8 mouse cellular contexts compared by ENCODE assay signal in genomic region chr9:47368015-47368901, GRCm38 (mm10).
DNase-seq lines count a peak whose midpoint lies in the region; ATAC-seq and TF ChIP-seq lines count a peak whose summit lies in the region.

No protein-coding gene starts in this region.

- peak overlapping the region; percentile 39 for H3K4me2 ChIP-seq in heart, postnatal 0 days (ENCODE audit: low read depth, low read length)
- H3K4me2 ChIP-seq in hindbrain, embryonic 11.5 days (replicated peaks; ENCODE audit: low read depth, low read length), result peak overlapping the region; percentile 75
- H3K4me2 ChIP-seq in midbrain, embryonic 14.5 days (ENCODE audit: low read length), result peak overlapping the region; percentile 63

- DNase-seq in heart, postnatal 0 days (ENCODE audit: low spot score), result no peak
- no peak for DNase-seq in heart, postnatal 14 days
- peak; percentile 62 to 66 for DNase-seq in cerebellum, adult 18-20 months
- peak; percentile 53 for DNase-seq in hindbrain, embryonic 11.5 days (ENCODE audit: low spot score)
- DNase-seq in midbrain, embryonic 14.5 days, result peak; percentile 44
- DNase-seq in T-cell, adult 2 months (ENCODE audit: low spot score), result no peak
- DNase-seq in urinary bladder, postnatal 36 days (ENCODE audit: low spot score in 2 of 2), result no peak

- H3K36me3 ChIP-seq in heart, postnatal 0 days (replicated peaks; ENCODE audit: control insufficient read depth, insufficient read depth, low read length), result no peaks in the 10 kb centered on the region
- no peaks in the 10 kb centered on the region for H3K36me3 ChIP-seq in hindbrain, embryonic 11.5 days (ENCODE audit: control insufficient read depth, insufficient read depth, low read length)
- H3K36me3 ChIP-seq in midbrain, embryonic 14.5 days (ENCODE audit: control insufficient read depth, insufficient read depth, low read length), result no peaks in the 10 kb centered on the region

- no peak for TF ChIP-seq CTCF in heart, postnatal 0 days (IDR thresholded peaks at IDR 0.05; ENCODE audit: low read depth)

- H3K9me3 ChIP-seq in heart, postnatal 0 days (replicated peaks; ENCODE audit: control insufficient read depth, low read length), result no peaks in the 10 kb centered on the region
- H3K9me3 ChIP-seq in hindbrain, embryonic 11.5 days (ENCODE audit: control insufficient read depth, low read length), result no peaks in the 10 kb centered on the region
- no peaks in the 10 kb centered on the region for H3K9me3 ChIP-seq in midbrain, embryonic 14.5 days (ENCODE audit: control insufficient read depth, low read length)

- no peak overlapping the region for H3K27ac ChIP-seq in heart, postnatal 0 days (ENCODE audit: low read depth)
- H3K27ac ChIP-seq in hindbrain, embryonic 11.5 days (ENCODE audit: low read depth, low read length), result 0 out of 2 replicates have a peak overlapping the region, but pooled peaks have one; percentile 33
- 0 out of 2 replicates have a peak overlapping the region, but pooled peaks have one; percentile 41 for H3K27ac ChIP-seq in midbrain, embryonic 14.5 days (replicated peaks; ENCODE audit: low read depth, low read length)

- no peak overlapping the region for H3K9ac ChIP-seq in heart, postnatal 0 days (replicated peaks; ENCODE audit: low read depth, low read length)
- H3K9ac ChIP-seq in hindbrain, embryonic 11.5 days (ENCODE audit: low read depth, low read length), result no peak overlapping the region
- no peak overlapping the region for H3K9ac ChIP-seq in midbrain, embryonic 14.5 days (replicated peaks; ENCODE audit: low read length)

- H3K4me1 ChIP-seq in heart, postnatal 0 days (ENCODE audit: control insufficient read depth, insufficient read depth), result no peaks in the 10 kb centered on the region
- peaks cover 6% of the 10 kb centered on the region; the same call in 1 of the 2 replicates for H3K4me1 ChIP-seq in hindbrain, embryonic 11.5 days (replicated peaks; ENCODE audit: control insufficient read depth, insufficient read depth, low read length)
- peaks cover 22% of the 10 kb centered on the region for H3K4me1 ChIP-seq in midbrain, embryonic 14.5 days (ENCODE audit: control insufficient read depth, insufficient read depth, low read length)

- 13% methylated on average over 30 of the region's 31 CpGs for WGBS in heart, postnatal 0 days
- WGBS in hindbrain, embryonic 11.5 days, result 5% methylated on average over 30 of the region's 31 CpGs
- WGBS in midbrain, embryonic 14.5 days, result 4% methylated on average over 31 of the region's 31 CpGs

- intact Hi-C loops in heart, postnatal 14 days (cut with DNase I), result no loop called here

- peak overlapping the region; percentile 11 for H3K4me3 ChIP-seq in heart, postnatal 0 days (ENCODE audit: low read depth, low read length)
- H3K4me3 ChIP-seq in hindbrain, embryonic 11.5 days (ENCODE audit: low read depth, low read length), result peak overlapping the region; percentile 22
- peak overlapping the region; percentile 30 for H3K4me3 ChIP-seq in midbrain, embryonic 14.5 days (replicated peaks; ENCODE audit: low read depth, low read length)

- no peak for TF ChIP-seq EP300 in heart, postnatal 0 days (IDR thresholded peaks at IDR 0.05; ENCODE audit: low read depth)

- peaks cover 58% of the 10 kb centered on the region for H3K27me3 ChIP-seq in heart, postnatal 0 days (ENCODE audit: control insufficient read depth, insufficient read depth, low read length)
- H3K27me3 ChIP-seq in hindbrain, embryonic 11.5 days (ENCODE audit: control insufficient read depth, insufficient read depth, low read length), result peaks cover 2% of the 10 kb centered on the region
- H3K27me3 ChIP-seq in midbrain, embryonic 14.5 days (ENCODE audit: control insufficient read depth, insufficient read depth, low read length), result peaks cover 5% of the 10 kb centered on the region; the same call in 1 of the 2 replicates

- ATAC-seq in heart, postnatal 0 days (ENCODE audit: insufficient read depth, low read depth), result peak; percentile 24; the same call in 1 of the 2 replicates
- peak; percentile 65; the same call in 1 of the 2 replicates for ATAC-seq in hindbrain, embryonic 11.5 days (ENCODE audit: low FRiP score)
- peak; percentile 64; the same call in 1 of the 2 replicates for ATAC-seq in midbrain, embryonic 14.5 days (ENCODE audit: low FRiP score, low TSS enrichment)
- ATAC-seq in megakaryocyte, adult 5-6 weeks (ENCODE audit: poor library complexity, severe bottlenecking), result no peak

Comparison
In these comparisons a context has a peak if more than half of its experiments do, and no peak if none do; other contexts are left out.
1. DNase-seq: peak in cerebellum, adult 18-20 months (2 of 2), hindbrain, embryonic 11.5 days (single experiment) and midbrain, embryonic 14.5 days (single experiment); none in heart, postnatal 0 days (single experiment), heart, postnatal 14 days (0 of 2), T-cell, adult 2 months (single experiment) and urinary bladder, postnatal 36 days (0 of 2).
2. Peak in every context shown above with its lines, with median percentiles within 50 percentile points of each other: H3K4me2 ChIP-seq and H3K4me3 ChIP-seq.